Mouse (Mus musculus): ENCODE measurements at regions not wholly inside any gene's neighbourhood (a gene's known extent, or its start where the extent isn't known, plus 50 kb on each side); places are given as distances from the start of the nearest gene placed in this dataset.
A peak's percentile ranks its signal among the peaks of the same experiment; 100 is the strongest.

- DNase-seq (ENCODE audit: low spot score): no peak
These were observed 119.2 kb upstream of the Ccdc122 start for GRCm38 (mm10) chr14:76917139-76917929.

- no peak for DNase-seq (ENCODE audit: low spot score)
These were observed 122.7 kb upstream of the Ccdc122 start for GRCm38 (mm10) chr14:76913850-76914249.

GRCm38 (mm10) chr14:76912301-76913001 lies 124.1 kb upstream of the Ccdc122 start:
- DNase-seq (ENCODE audit: low spot score): no peak

GRCm38 (mm10) chr14:76911271-76911670 lies 125.3 kb upstream of the Ccdc122 start:
- no peak for DNase-seq (ENCODE audit: low spot score)

GRCm38 (mm10) chr14:76910186-76910585 lies 126.4 kb upstream of the Ccdc122 start:
- no peak for DNase-seq (ENCODE audit: low spot score)

GRCm38 (mm10) chr14:76907941-76908340 lies 128.6 kb upstream of the Ccdc122 start:
- DNase-seq (ENCODE audit: low spot score): no peak

GRCm38 (mm10) chr14:76902962-76903757 lies 133.4 kb upstream of the Ccdc122 start:
- DNase-seq (ENCODE audit: low spot score): no peak

- DNase-seq (ENCODE audit: low spot score): no peak
These were observed 135.1 kb upstream of the Ccdc122 start for GRCm38 (mm10) chr14:76901490-76901889.

GRCm38 (mm10) chr14:76899331-76899730 lies 137.2 kb upstream of the Ccdc122 start:
- no peak for DNase-seq (ENCODE audit: low spot score)

- no peak for DNase-seq (ENCODE audit: low spot score)
These were observed 148.9 kb upstream of the Ccdc122 start for GRCm38 (mm10) chr14:76887708-76888107.

- DNase-seq (ENCODE audit: low spot score): no peak
These were observed 149.4 kb upstream of the Ccdc122 start for GRCm38 (mm10) chr14:76887201-76887600.

GRCm38 (mm10) chr14:76883231-76883651 lies 153.3 kb upstream of the Ccdc122 start:
- no peak for DNase-seq (ENCODE audit: low spot score)

- peak; percentile 33 for DNase-seq (ENCODE audit: low spot score)
These were observed 153.8 kb upstream of the Ccdc122 start for GRCm38 (mm10) chr14:76882711-76883171.

- no peak for DNase-seq (ENCODE audit: low spot score)
These were observed 155.7 kb upstream of the Ccdc122 start for GRCm38 (mm10) chr14:76880851-76881250.

- DNase-seq (ENCODE audit: low spot score): no peak
These were observed 159.3 kb upstream of the Ccdc122 start for GRCm38 (mm10) chr14:76877306-76877705.

- DNase-seq (ENCODE audit: low spot score): no peak
These were observed 160.6 kb upstream of the Ccdc122 start for GRCm38 (mm10) chr14:76876015-76876414.

- no peak for DNase-seq (ENCODE audit: low spot score)
These were observed 161.2 kb upstream of the Ccdc122 start for GRCm38 (mm10) chr14:76875266-76875900.

GRCm38 (mm10) chr14:76874542-76875265 lies 161.9 kb upstream of the Ccdc122 start:
- DNase-seq (ENCODE audit: low spot score): no peak

GRCm38 (mm10) chr14:76873684-76874083 lies 162.9 kb upstream of the Ccdc122 start:
- DNase-seq (ENCODE audit: low spot score): no peak

- no peak for DNase-seq (ENCODE audit: low spot score)
These were observed 163.6 kb upstream of the Ccdc122 start for GRCm38 (mm10) chr14:76872976-76873375.

- no peak for DNase-seq (ENCODE audit: low spot score)
These were observed 164.1 kb upstream of the Ccdc122 start for GRCm38 (mm10) chr14:76872510-76872909.

All from ovary, postnatal 10 days (tissue).